ENCODE assay signal across 8 mouse cellular contexts in genomic region chr7:19148180-19148874, GRCm38 (mm10). TPM values are rescaled to one million over a fixed set of nuclear protein-coding genes. Genes with fewer than 3 reads are reported as not detected.
A peak's percentile ranks its signal among the peaks of the same experiment; 100 is the strongest.
DNase-seq lines count a peak whose midpoint lies in the region; ATAC-seq and TF ChIP-seq lines count a peak whose summit lies in the region.

No protein-coding gene starts in this region.

- H3K4me2 ChIP-seq in lung, embryonic 15.5 days: peak overlapping the region; percentile 81
- H3K4me2 ChIP-seq in embryonic facial prominence, embryonic 15.5 days (replicated peaks): peak overlapping the region; percentile 84
- peak overlapping the region; percentile 88 for H3K4me2 ChIP-seq in intestine, postnatal 0 days (replicated peaks; ENCODE audit: low read depth)
- peak overlapping the region; percentile 90 for H3K4me2 ChIP-seq in neural tube, embryonic 14.5 days (ENCODE audit: low read depth, low read length)

- peaks cover 17% of the 10 kb centered on the region for H3K36me3 ChIP-seq in lung, embryonic 15.5 days
- H3K36me3 ChIP-seq in embryonic facial prominence, embryonic 15.5 days: peaks cover 21% of the 10 kb centered on the region
- peaks cover 15% of the 10 kb centered on the region for H3K36me3 ChIP-seq in intestine, postnatal 0 days (ENCODE audit: control insufficient read depth, insufficient read depth)
- H3K36me3 ChIP-seq in neural tube, embryonic 14.5 days (ENCODE audit: control insufficient read depth, insufficient read depth, low read length): peaks cover 13% of the 10 kb centered on the region

- 10% methylated on average over 20 of the region's 20 CpGs for WGBS in lung, embryonic 15.5 days
- 9% methylated on average over 20 of the region's 20 CpGs for WGBS in embryonic facial prominence, embryonic 15.5 days
- 10% methylated on average over 20 of the region's 20 CpGs for WGBS in intestine, postnatal 0 days
- 10% methylated on average over 20 of the region's 20 CpGs for WGBS in neural tube, embryonic 14.5 days

- peaks cover 22% of the 10 kb centered on the region for H3K4me1 ChIP-seq in lung, embryonic 15.5 days
- peaks cover 23% of the 10 kb centered on the region for H3K4me1 ChIP-seq in embryonic facial prominence, embryonic 15.5 days
- H3K4me1 ChIP-seq in intestine, postnatal 0 days (replicated peaks; ENCODE audit: control insufficient read depth, insufficient read depth, low read length): 0 out of 2 replicates have a peak, but pooled peaks cover 10% of the 10 kb centered on the region
- peaks cover 14% of the 10 kb centered on the region for H3K4me1 ChIP-seq in neural tube, embryonic 14.5 days (ENCODE audit: control insufficient read depth, insufficient read depth, low read length)

- DNase-seq in lung, postnatal 36 days: no peak
- DNase-seq in right cerebral cortex, adult 2 months (ENCODE audit: low spot score in 2 of 2): no peak
- DNase-seq in spleen, postnatal 4 days (ENCODE audit: low spot score in 2 of 2): no peak
- DNase-seq in layer of hippocampus, adult 9-10 months (ENCODE audit: low spot score): no peak

- TF ChIP-seq CTCF in intestine, postnatal 0 days (IDR thresholded peaks at IDR 0.05; ENCODE audit: low read depth): no peak

- peak overlapping the region; percentile 82; the same call in 1 of the 2 replicates for H3K27ac ChIP-seq in lung, embryonic 15.5 days
- H3K27ac ChIP-seq in embryonic facial prominence, embryonic 15.5 days (replicated peaks): peak overlapping the region; percentile 84
- peak overlapping the region; percentile 62; the same call in 1 of the 2 replicates for H3K27ac ChIP-seq in intestine, postnatal 0 days (ENCODE audit: low read depth, low read length)
- H3K27ac ChIP-seq in neural tube, embryonic 14.5 days (ENCODE audit: low read depth, low read length): peak overlapping the region; percentile 61

- no peak for ATAC-seq in lung, embryonic 15.5 days (ENCODE audit: borderline replicate concordance, extremely low read depth, low FRiP score, low TSS enrichment)
- ATAC-seq in embryonic facial prominence, embryonic 15.5 days (ENCODE audit: insufficient number of reproducible peaks, low FRiP score, low TSS enrichment, low read depth): no peak
- no peak for ATAC-seq in intestine, postnatal 0 days
- no peak for ATAC-seq in neural tube, embryonic 14.5 days (ENCODE audit: low read depth)

- H3K9ac ChIP-seq in lung, embryonic 15.5 days: peak overlapping the region; percentile 56
- H3K9ac ChIP-seq in embryonic facial prominence, embryonic 15.5 days: peak overlapping the region; percentile 33
- H3K9ac ChIP-seq in intestine, postnatal 0 days (ENCODE audit: low read depth, low read length): peak overlapping the region; percentile 59
- peak overlapping the region; percentile 33 for H3K9ac ChIP-seq in neural tube, embryonic 14.5 days (replicated peaks; ENCODE audit: low read depth, low read length)

- no peaks in the 10 kb centered on the region for H3K27me3 ChIP-seq in lung, embryonic 15.5 days
- H3K27me3 ChIP-seq in embryonic facial prominence, embryonic 15.5 days: no peaks in the 10 kb centered on the region
- H3K27me3 ChIP-seq in intestine, postnatal 0 days (replicated peaks; ENCODE audit: control insufficient read depth, insufficient read depth, low read length): no peaks in the 10 kb centered on the region
- H3K27me3 ChIP-seq in neural tube, embryonic 14.5 days (ENCODE audit: control insufficient read depth, insufficient read depth, low read length): no peaks in the 10 kb centered on the region

- H3K9me3 ChIP-seq in lung, embryonic 15.5 days: no peaks in the 10 kb centered on the region
- no peaks in the 10 kb centered on the region for H3K9me3 ChIP-seq in embryonic facial prominence, embryonic 15.5 days (replicated peaks)
- no peaks in the 10 kb centered on the region for H3K9me3 ChIP-seq in intestine, postnatal 0 days (ENCODE audit: control insufficient read depth)
- no peaks in the 10 kb centered on the region for H3K9me3 ChIP-seq in neural tube, embryonic 14.5 days (ENCODE audit: control insufficient read depth, low read length)

- H3K4me3 ChIP-seq in lung, embryonic 15.5 days: peak overlapping the region; percentile 75
- H3K4me3 ChIP-seq in embryonic facial prominence, embryonic 15.5 days (replicated peaks): peak overlapping the region; percentile 66
- peak overlapping the region; percentile 66 for H3K4me3 ChIP-seq in intestine, postnatal 0 days (ENCODE audit: low read depth, low read length)
- peak overlapping the region; percentile 65 for H3K4me3 ChIP-seq in neural tube, embryonic 14.5 days (ENCODE audit: low read depth, low read length)

RNA-seq across cellular contexts. Expression of gene Qpctl, which starts 0.8 kb away (rescaled TPM):
- 15.2 and 15.3 TPM in 2 replicates for polyA plus RNA-seq in lung, embryonic 15.5 days (2015; fragmentation: Nextera tagmentation; extraction: Ambion mirVana)
- polyA plus RNA-seq in embryonic facial prominence, embryonic 15.5 days (2015; fragmentation: Nextera tagmentation; extraction: Ambion mirVana): 13.9 and 15.1 TPM in 2 replicates
- polyA plus RNA-seq in intestine, postnatal 0 days (2015; fragmentation: Nextera tagmentation; extraction: Ambion mirVana): 7.3 and 8.1 TPM in 2 replicates
- polyA plus RNA-seq in neural tube, embryonic 14.5 days (2014; fragmentation: Nextera tagmentation; extraction: Ambion mirVana): 18.6 and 21.2 TPM in 2 replicates

RNA-seq across cellular contexts. Expression of gene Snrpd2, which starts 1.2 kb away (rescaled TPM):
- 140 and 154 TPM in 2 replicates for polyA plus RNA-seq in lung, embryonic 15.5 days (2015; fragmentation: Nextera tagmentation; extraction: Ambion mirVana)
- 139 and 140 TPM in 2 replicates for polyA plus RNA-seq in embryonic facial prominence, embryonic 15.5 days (2015; fragmentation: Nextera tagmentation; extraction: Ambion mirVana)
- 66.3 and 69.6 TPM in 2 replicates for polyA plus RNA-seq in intestine, postnatal 0 days (2015; fragmentation: Nextera tagmentation; extraction: Ambion mirVana)
- 94.1 and 110 TPM in 2 replicates for polyA plus RNA-seq in neural tube, embryonic 14.5 days (2014; fragmentation: Nextera tagmentation; extraction: Ambion mirVana)

RNA-seq across cellular contexts. Expression of gene Gipr, which starts 17.6 kb away (rescaled TPM):
- 3.2 and 5.1 TPM in 2 replicates for polyA plus RNA-seq in lung, embryonic 15.5 days (2015; fragmentation: Nextera tagmentation; extraction: Ambion mirVana)
- polyA plus RNA-seq in embryonic facial prominence, embryonic 15.5 days (2015; fragmentation: Nextera tagmentation; extraction: Ambion mirVana): 0.68 and 1.1 TPM in 2 replicates
- 0.48 and 0.67 TPM in 2 replicates for polyA plus RNA-seq in intestine, postnatal 0 days (2015; fragmentation: Nextera tagmentation; extraction: Ambion mirVana)
- polyA plus RNA-seq in neural tube, embryonic 14.5 days (2014; fragmentation: Nextera tagmentation; extraction: Ambion mirVana): 0.75 and 1.8 TPM in 2 replicates

RNA-seq across cellular contexts. Expression of gene Eml2, which starts 27.9 kb away (rescaled TPM):
- polyA plus RNA-seq in lung, embryonic 15.5 days (2015; fragmentation: Nextera tagmentation; extraction: Ambion mirVana): 10.7 and 12.2 TPM in 2 replicates
- polyA plus RNA-seq in embryonic facial prominence, embryonic 15.5 days (2015; fragmentation: Nextera tagmentation; extraction: Ambion mirVana): 10.4 and 12.8 TPM in 2 replicates
- 5.0 and 5.1 TPM in 2 replicates for polyA plus RNA-seq in intestine, postnatal 0 days (2015; fragmentation: Nextera tagmentation; extraction: Ambion mirVana)
- 3.5 and 4.0 TPM in 2 replicates for polyA plus RNA-seq in neural tube, embryonic 14.5 days (2014; fragmentation: Nextera tagmentation; extraction: Ambion mirVana)

RNA-seq across cellular contexts. Expression of gene Fbxo46, which starts 28.7 kb away (rescaled TPM):
- 13.6 and 13.8 TPM in 2 replicates for polyA plus RNA-seq in lung, embryonic 15.5 days (2015; fragmentation: Nextera tagmentation; extraction: Ambion mirVana)
- polyA plus RNA-seq in embryonic facial prominence, embryonic 15.5 days (2015; fragmentation: Nextera tagmentation; extraction: Ambion mirVana): 14.7 and 16.3 TPM in 2 replicates
- polyA plus RNA-seq in intestine, postnatal 0 days (2015; fragmentation: Nextera tagmentation; extraction: Ambion mirVana): 4.8 and 5.1 TPM in 2 replicates
- polyA plus RNA-seq in neural tube, embryonic 14.5 days (2014; fragmentation: Nextera tagmentation; extraction: Ambion mirVana): 11.6 and 13.1 TPM in 2 replicates
